Mouse (Mus musculus) cerebellum, postnatal 4 days (tissue): ENCODE data around the gene Mfsd6l.

Experiments
- DNase-seq, 2 experiments: peaks; one replicate each; pipeline ENCODE4 v3.0.0; 2022; ENCODE audit warnings: low spot score in 2 of 2, mixed read lengths in 1 of 2

Mfsd6l gene

GRCm38 (mm10) chr11:68555918-68556584, at the start of gene Mfsd6l:
Gene Mfsd6l (plus strand): TSS chr11:68556186.
- DNase-seq: no peak

DNA sequence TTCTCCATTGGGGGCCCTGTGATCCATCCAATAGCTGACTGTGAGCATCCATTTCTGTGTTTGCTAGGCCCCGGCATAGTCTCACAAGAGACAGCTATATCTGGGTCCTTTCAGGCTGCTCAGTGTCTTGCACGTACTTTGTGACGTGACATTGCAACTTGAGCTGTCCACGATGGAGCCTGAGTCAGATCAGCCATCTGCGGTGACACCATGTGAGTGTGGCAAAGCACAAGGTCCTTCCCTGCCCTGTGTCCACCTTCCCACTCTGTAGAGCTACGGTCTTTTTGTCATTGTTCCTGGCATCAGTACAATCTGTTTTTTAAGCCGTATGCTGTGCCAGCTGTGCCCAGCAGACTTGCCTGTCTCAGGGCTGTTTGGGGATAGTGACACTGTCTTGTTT, 48.7 kb upstream of the Mfsd6l start:
- no peak for DNase-seq

- DNase-seq: no peak
Observed at GRCm38 (mm10) chr11:68508619-68509018, 47.4 kb upstream of the Mfsd6l start.

DNA sequence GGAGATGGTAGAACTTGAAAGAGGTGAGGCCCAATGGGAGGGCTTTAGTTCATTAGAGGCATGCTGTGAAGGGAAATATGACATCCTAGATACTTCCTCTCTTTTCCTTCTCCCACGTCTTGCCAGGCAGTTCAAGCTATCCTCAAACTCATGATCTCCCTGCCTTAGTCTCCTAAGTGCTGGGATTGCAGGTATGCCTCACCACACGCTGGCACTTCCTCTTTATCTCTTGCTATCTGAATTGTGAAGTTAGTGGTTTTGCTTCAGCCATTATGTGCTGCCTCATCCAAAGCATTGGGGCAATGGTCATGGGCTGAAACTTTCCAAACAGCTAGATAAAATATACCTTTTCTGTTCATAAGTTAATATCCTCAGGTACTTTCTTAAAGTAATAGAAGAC, 46.8 kb upstream of the Mfsd6l start:
- DNase-seq: no peak

DNA sequence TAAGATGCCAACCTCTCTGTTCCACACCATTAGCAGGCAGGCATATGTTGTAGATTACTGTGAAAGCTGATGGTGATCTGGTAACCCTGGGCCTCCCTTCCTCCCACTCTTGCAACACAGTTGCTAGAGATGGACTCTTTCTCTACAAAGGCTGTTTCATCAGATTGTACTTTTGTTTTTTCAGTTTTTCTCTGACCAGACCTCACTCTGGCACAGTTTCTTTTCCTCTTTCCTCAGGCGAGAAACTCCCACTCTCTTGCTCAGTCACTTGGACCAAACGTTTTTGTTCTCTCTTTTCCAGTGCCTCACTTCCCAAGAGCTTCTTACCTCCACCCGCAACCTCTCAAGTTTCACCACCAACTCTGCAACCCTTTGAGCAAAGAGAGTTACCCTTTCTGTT, 42.0 kb upstream of the Mfsd6l start:
- no peak for DNase-seq

- DNase-seq: no peak
Observed at GRCm38 (mm10) chr11:68519362-68519761, 36.6 kb upstream of the Mfsd6l start.

- no peak for DNase-seq
Observed at GRCm38 (mm10) chr11:68519815-68520214, 36.2 kb upstream of the Mfsd6l start.

DNA sequence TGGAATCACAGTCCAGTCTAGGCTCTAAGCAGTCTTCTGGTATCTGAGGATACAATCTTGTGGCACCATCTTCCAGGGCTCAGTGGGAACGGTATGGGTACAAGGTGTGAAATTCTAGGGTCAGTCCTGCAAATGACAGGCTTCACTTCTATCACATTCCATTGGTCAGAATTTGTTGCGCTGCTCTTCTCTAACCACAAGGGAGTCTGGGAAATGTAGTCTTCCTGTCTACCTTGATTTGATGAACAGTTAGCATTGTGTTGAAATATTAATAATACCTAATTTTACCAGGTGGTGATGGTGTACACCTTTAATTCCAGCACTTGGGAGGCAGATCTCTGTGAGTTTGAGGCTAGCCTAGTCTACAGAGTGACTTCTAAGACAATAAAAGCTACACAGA, 35.5 kb upstream of the Mfsd6l start:
- DNase-seq: no peak

DNA sequence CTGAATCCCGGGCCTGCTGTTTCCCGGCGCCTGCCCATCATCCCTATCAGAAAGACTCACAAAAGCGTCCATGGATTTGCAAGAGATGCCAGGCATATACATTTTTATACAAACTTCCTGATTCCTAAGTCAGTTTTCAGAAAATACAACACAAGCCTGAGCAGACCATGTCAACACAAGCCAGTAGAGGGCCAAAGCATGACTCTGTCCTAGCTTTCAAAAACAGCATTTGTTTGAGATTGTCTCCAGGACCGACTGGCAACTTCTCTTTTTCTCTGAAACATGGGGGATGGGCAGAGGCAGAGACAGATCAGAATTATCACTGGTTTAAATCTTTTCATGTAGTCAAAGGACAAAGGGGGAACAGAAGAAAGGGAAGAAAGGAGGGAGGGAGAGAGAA, 34.6 kb upstream of the Mfsd6l start:
- DNase-seq: no peak

DNA sequence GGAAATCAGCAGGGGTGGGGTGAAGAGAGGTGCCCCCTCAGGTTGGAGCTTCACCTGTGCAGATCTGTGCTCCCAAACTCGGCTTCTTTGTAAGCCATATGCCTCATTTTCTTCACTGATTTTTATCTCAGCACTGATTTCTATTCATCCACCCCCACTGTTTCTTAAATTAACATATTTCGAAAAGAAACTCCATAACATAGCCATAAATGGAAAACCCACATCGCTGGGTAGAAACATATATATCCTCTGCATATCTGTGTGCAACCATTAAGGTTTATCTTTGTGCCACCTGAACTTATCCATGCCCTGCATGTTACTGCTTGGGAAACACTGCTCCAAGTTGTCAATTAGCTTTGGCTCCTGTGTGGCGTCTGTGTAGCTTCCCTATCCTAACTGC, 29.5 kb upstream of the Mfsd6l start:
- DNase-seq: no peak

GRCm38 (mm10) chr11:68531066-68531806, 24.8 kb upstream of the Mfsd6l start:
- peak in 1 of 2 experiments; percentile 28 for DNase-seq

DNA sequence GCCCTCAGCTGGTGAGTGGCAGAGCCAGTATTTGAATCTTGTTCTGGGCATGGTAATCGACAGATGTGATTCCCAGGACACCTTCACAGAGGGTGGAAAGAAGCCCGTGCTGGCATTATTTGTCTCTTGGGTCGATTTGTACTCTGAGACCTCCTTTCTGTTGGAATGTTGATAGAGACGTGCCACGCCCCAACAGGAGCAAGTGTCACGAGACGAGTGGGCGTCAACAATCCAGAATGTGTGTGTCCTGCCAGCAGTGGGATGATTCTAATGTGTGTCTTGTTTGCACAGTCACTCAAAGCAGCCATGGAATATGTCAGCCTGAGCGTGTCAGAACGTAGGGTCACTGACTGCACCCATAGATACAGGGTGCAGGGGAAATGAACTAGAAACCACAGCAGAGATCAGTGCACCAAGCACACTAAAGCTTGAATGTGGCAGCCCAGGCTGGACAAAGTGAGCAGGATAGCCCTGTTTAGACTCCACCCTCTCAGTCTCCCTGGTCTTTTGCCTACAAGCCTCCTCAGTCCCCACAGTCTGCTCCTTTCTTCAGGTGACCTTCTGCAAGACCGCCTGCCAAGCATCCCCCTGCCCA, 23.9 kb upstream of the Mfsd6l start:
- no peak for DNase-seq

- no peak for DNase-seq
Observed at GRCm38 (mm10) chr11:68532773-68533172, 23.2 kb upstream of the Mfsd6l start.

GRCm38 (mm10) chr11:68533971-68534475, 22.0 kb upstream of the Mfsd6l start:
- DNase-seq: no peak

GRCm38 (mm10) chr11:68536026-68536425, 20.0 kb upstream of the Mfsd6l start:
- no peak for DNase-seq

DNA sequence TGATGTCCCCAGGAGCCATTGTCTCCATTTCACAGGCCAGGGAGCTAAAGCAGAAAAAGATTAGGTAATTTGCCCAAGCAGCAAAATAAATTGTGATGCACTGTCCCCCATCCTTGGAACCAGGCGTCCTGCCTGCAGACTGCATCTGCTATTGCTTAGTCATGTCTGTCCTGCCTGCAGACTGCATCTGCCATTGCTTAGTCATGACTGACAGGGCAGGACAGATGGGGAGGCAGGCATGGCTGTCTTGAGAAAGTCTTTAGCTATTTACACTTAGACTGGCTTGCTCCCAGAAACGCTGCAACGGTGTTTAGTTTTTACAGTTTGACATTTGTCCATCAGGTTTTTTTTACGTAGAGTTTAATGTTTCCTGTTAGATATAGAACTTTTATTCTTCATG, 19.5 kb upstream of the Mfsd6l start:
- no peak for DNase-seq

GRCm38 (mm10) chr11:68539621-68540020, 16.4 kb upstream of the Mfsd6l start:
- DNase-seq: no peak

DNA sequence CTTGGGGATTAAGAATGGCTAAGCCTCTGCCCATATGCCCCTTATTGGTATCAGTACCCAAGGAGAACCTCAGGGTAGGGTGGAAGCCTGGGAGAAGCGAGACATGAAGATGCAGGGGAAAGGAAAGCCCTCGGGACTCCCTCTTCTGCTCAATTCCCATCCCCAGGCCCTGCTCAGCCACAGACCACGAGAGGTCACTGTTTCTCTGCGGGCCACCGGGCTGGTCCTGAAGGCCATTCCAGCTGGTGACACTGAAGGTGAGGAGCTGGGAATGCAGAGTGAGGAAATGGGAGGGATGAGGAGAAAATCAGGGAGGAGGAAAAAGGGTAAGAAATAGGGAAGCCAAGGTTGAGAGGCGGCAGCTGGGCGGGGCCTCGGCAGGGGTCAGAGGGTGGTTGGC, 11.4 kb upstream of the Mfsd6l start:
- peak in 1 of 2 experiments; percentile 23 for DNase-seq

GRCm38 (mm10) chr11:68545172-68545571, 10.8 kb upstream of the Mfsd6l start:
- no peak for DNase-seq

DNA sequence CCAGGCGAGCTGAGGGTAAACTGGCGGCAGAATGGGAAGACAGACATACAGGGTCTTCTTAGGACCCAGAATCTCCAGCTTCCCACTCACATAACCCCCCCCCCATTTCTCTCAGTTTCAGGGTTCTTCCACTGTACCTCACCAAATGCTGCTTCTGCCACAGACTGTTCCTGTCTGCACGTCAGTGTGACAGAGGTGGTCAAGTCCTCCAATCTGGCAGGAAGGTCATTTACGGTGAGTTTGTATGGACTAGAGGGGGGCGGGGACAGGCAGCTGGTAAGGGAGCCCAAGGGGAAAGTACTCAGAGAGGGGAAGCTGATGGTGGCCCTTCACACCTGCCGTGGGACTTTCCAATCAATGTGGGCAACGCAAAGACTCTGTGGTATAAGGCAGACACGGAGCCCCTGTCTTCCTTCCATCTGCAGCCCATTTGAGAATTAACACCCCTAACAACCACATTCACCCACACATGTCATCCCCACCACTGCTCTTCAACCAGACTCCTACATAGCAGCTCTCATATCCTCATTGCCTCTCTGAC, 10.2 kb upstream of the Mfsd6l start:
- DNase-seq: no peak

GRCm38 (mm10) chr11:68547484-68547883, 8.5 kb upstream of the Mfsd6l start:
- no peak for DNase-seq

GRCm38 (mm10) chr11:68549597-68549996, 6.4 kb upstream of the Mfsd6l start:
- no peak for DNase-seq

GRCm38 (mm10) chr11:68550358-68550757, 5.6 kb upstream of the Mfsd6l start:
- DNase-seq: no peak
